Mouse (Mus musculus) cortical plate, adult 2 months (tissue): Measurements from ENCODE around the gene Mapkapk2. TPM values are rescaled to one million over a fixed set of nuclear protein-coding genes. Genes with fewer than 3 reads are reported as not detected.
"Not testable (repeated sequence)": the region's sequence is repeated elsewhere in the genome, so short reads cannot be mapped to it uniquely, and the experiment has no call there.

ENCODE experiments used
- H3K27ac ChIP-seq: fragments of 200-500 bp; 2 replicates; pipeline ENCODE4 v1.5.1; 2012; ENCODE audit warnings: low read length, control low read depth, inconsistent platforms; ENCODE audit not compliant: insufficient read depth
- H3K4me1 ChIP-seq: fragments of 200-500 bp; 2 replicates; pipeline ENCODE4 v1.6.1; 2011; ENCODE audit warnings: low read length; ENCODE audit not compliant: control insufficient read depth, insufficient read depth
- H3K4me3 ChIP-seq: fragments of 200-500 bp; 2 replicates; pipeline ENCODE4 v1.5.1; 2011; ENCODE audit warnings: mild to moderate bottlenecking, low read length, control low read depth; ENCODE audit not compliant: insufficient read depth
- CTCF ChIP-seq: fragments of 200-500 bp; IDR thresholded peaks from 2 replicates; pipeline ENCODE4 v1.5.1; 2011; ENCODE audit warnings: mild to moderate bottlenecking, control low read depth, low read length; ENCODE audit not compliant: insufficient read depth; ENCODE audit errors: extremely low read depth
- POLR2A ChIP-seq: fragments of 200-500 bp; IDR thresholded peaks from 2 replicates; pipeline ENCODE4 v1.6.1; 2011; ENCODE audit warnings: mild to moderate bottlenecking, low read length, control low read depth; ENCODE audit not compliant: insufficient read depth; ENCODE audit errors: extremely low read depth
- polyA plus RNA-seq: library from polyadenylated mRNA; depleted of rRNA; stranded (reverse); fragments of >200 nt; gene quantifications from 2 replicates; pipeline ENCODE4 v1.2.3, GENCODE M21; 2012; rRNA removed

The Mapkapk2 gene
- 24.5 and 26.4 TPM in 2 replicates for polyA plus RNA-seq

DNA sequence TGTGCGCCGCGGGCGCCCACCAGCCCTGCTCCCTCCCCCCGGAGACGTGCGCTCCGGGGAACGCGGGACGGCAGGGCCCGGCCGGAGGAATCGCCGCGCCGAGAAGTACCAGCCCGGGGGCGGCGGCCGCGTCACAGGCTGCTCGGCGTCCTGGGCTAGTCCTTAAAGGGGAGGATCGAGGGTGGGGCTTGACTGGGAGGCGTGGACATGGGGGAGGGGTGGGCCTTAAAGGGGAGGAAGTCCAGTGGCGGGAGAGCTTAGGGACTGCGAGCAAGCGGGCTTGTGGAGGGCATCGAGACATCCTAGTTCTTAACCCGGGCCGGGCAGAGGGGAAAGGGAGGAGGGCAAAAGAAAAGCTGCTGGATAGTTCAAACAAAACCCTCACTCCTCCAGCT, at the start of gene Mapkapk2:
TSS of gene Mapkapk2 (minus strand) at position 127 of the 395 bp plus-strand sequence.
- Histone ChIP-seq H3K4me3 (peak within 1 kb of the TSS; percentile 91), H3K4me1 (peaks cover 5% of the 10 kb centered on the region; the same call in 1 of the 2 replicates), H3K27ac (peak within 1 kb of the TSS; percentile 2; the same call in 1 of the 2 replicates)
- TF ChIP-seq POLR2A (peak; percentile 71), CTCF (no peak)

DNA sequence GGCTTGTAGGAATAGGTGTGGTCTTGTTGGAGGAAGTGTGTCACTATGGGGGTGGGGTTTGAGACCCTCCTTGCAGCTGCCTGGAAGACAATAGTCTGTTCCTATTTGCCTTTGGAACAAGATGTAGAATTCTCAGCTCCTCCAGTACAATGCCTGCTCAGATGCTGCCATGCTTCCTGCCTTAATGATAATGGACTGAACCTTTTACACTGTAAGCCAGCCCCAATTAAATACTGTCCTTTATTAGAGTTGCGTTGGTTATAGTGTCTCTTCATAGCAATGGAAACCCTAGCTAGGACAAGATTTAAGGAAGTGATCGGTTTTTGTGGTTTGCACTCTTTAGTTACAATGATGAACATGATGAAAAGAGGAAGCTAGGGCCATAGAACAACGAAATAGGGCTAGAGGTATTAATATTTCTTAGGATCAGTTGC, 48.6 kb upstream of the Mapkapk2 start:
- TF ChIP-seq POLR2A (no peak), CTCF (no peak)
- Histone ChIP-seq H3K27ac (no peak overlapping the region), H3K4me3 (no peak overlapping the region), H3K4me1 (no peaks in the 10 kb centered on the region)

DNA sequence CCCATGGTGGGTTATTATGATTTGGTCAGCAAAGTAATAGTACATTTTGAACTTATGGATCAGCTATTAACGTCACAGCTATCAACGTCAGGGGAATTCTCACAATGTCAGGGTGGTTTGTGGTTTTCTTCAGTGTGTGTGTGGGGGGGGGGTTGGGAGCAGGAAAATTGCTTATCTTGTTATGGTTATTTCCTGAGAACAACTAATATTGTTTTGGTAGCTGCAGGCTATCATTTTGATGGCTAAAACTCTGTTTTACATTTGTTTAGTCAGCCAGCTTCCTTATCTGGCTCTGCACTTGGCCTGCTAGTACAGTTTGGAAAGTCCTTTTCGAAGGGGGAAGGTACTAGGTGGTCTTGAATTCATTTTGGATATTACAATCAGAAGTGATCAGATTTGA, 47.6 kb upstream of the Mapkapk2 start:
- H3K4me3 ChIP-seq, H3K4me1 ChIP-seq, H3K27ac ChIP-seq: not testable (repeated sequence)

GRCm38 (mm10) chr1:131142472-131142871, 44.8 kb upstream of the Mapkapk2 start:
- H3K27ac ChIP-seq: no peak overlapping the region
- H3K4me1 ChIP-seq: no peaks in the 10 kb centered on the region
- TF ChIP-seq CTCF: no peak
- no peak for TF ChIP-seq POLR2A
- no peak overlapping the region for H3K4me3 ChIP-seq

GRCm38 (mm10) chr1:131141449-131141848, 43.8 kb upstream of the Mapkapk2 start:
- Histone ChIP-seq H3K4me3 (no peak overlapping the region), H3K4me1 (peaks cover 2% of the 10 kb centered on the region; the same call in 1 of the 2 replicates), H3K27ac (no peak overlapping the region)
- no peak for TF ChIP-seq POLR2A

DNA sequence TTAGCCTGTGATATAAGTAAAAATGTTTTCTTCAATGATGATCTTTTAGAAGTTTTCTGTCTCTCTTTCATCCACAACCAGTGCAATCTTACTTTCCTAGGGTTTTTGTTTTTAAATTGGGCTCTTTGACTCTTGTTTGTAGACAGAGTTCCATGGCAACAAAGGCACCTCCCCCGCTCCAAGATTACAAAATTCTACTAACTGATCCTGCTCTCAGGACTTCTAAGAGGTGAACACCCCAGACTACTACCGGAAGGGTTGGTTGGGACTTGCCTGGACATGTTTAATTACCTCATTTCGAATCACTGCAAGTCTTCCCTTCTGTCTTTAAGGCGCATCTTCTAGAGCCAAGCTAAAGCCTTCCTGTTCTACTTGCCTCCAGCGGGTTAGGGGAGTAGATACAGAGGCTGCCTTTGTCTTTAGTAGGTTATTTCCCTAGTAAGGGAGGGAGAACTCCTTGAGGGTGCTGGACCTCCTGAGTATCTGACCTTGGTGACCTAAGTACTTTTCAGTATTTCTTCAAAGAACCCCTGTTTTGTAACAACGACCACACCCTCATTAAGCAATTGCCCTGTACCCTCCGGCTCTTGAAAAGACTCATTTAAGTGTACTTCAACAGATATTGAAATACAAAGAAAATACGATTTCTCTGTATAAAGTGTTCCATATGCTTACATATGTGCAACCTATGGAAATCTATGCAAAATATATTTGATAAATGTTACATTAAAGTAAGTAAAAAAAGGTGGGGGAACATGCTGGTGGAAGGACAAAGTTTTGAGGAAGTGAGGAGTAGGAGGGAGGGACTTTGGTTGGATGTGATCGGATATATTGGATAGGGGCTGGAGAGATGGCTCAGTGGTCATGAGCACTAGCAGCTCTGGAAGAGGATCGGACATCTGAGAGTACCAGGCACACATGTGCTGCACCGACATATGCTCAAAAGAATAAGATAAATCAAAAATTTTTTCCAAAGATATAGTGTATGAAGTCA, 41.8 kb upstream of the Mapkapk2 start:
- Histone ChIP-seq H3K27ac (no peak overlapping the region), H3K4me1 (peaks cover 4% of the 10 kb centered on the region), H3K4me3 (peak overlapping the region; percentile 43; the same call in 1 of the 2 replicates)
- TF ChIP-seq POLR2A (no peak), CTCF (no peak)

DNA sequence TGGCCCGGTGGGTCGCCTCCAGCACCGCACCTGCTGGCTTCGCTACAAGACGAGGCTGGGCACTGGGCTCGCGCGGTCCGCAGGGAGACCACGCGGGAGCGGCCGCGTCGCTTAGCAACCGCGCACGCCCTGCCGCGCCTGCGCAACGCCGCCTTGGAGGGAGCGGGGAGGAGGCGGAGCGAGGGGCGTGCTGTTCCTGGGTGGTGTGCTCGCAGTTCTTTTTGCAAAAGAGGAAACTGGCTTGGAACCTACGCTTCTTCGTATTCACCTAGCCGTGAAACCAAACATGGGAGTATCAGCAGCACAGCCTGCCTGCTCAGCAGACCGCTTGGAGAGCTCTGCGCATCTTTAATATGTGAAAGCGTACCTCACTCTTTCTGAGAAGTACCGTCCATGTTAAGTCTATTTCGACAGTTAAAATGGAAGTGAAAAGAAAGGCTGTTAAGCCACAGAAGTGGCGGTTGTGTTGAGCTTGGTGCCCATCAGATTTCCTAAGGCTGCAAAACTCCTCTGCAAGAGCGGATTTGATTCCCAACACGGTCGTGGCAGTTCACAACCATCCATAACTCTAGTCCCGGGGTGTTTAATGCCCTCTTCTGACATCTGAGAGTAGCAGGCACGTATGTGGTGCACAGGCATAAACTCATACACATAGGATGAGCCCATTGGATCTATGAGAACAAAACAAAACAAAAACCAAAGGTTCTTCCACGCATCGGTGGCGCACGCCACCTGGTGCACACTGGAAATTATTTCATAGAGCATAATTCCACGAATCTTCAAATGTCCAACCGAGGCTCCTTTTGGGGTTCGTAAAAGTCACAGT, 40.8 kb upstream of the Mapkapk2 start, which contains the start of gene Dyrk3:
TSS of gene Dyrk3 (minus strand) at position 150 of the 826 bp plus-strand sequence.
- peaks cover 4% of the 10 kb centered on the region for H3K4me1 ChIP-seq
- H3K27ac ChIP-seq: peak within 1 kb of the TSS; percentile 82; the same call in 1 of the 2 replicates
- TF ChIP-seq POLR2A: peak; percentile 86
- TF ChIP-seq CTCF: peak; percentile 52
- peak within 1 kb of the TSS; percentile 43 for H3K4me3 ChIP-seq

- TF ChIP-seq POLR2A (no peak), CTCF (no peak)
- peak overlapping the region; percentile 82; the same call in 1 of the 2 replicates for H3K27ac ChIP-seq
- peak overlapping the region; percentile 43 for H3K4me3 ChIP-seq
- peaks cover 4% of the 10 kb centered on the region for H3K4me1 ChIP-seq
Observed at GRCm38 (mm10) chr1:131137717-131138118, 40.1 kb upstream of the Mapkapk2 start.

GRCm38 (mm10) chr1:131137111-131137510, 39.5 kb upstream of the Mapkapk2 start:
- TF ChIP-seq POLR2A (no peak), CTCF (no peak)
- H3K4me3 ChIP-seq: peak overlapping the region; percentile 43
- no peak overlapping the region for H3K27ac ChIP-seq
- peaks cover 4% of the 10 kb centered on the region for H3K4me1 ChIP-seq
